Mouse (Mus musculus) urinary bladder, postnatal 25 days (tissue): Measurements from ENCODE around the gene Avpr1b.
A peak's percentile ranks its signal among the peaks of the same experiment; 100 is the strongest.
"Not testable (repeated sequence)": the region's sequence is repeated elsewhere in the genome, so short reads cannot be mapped to it uniquely, and the experiment has no call there.

Source experiments
- DNase-seq: peaks from one replicate; pipeline ENCODE4 v3.0.0; 2022; ENCODE audit warnings: low spot score

Gene Avpr1b

DNA sequence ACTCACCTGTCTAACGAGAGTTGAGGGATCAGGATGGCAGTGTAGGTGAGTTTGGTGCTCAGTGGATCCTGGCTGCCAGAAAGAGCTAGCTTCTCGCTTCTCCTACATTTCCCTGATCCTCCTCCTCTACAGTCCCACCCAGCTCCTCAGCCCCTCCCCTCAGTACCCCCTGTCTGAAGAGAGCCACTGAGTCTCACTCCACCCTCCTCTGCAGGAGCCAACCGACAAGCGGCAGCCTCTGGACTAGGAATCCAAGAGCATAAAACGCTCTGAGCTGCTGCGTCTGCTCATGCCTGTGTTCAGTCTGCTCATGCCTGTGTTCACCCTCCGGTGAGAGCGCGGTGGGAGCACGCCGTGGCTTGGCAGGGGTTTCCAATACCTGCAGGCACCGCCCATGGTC lies at the start of gene Avpr1b:
TSS of gene Avpr1b (plus strand) at position 335 of the 400 bp plus-strand sequence.
- DNase-seq, result no peak

GRCm38 (mm10) chr1:131551956-131552355 lies 47.1 kb upstream of the Avpr1b start:
- no peak for DNase-seq

DNA sequence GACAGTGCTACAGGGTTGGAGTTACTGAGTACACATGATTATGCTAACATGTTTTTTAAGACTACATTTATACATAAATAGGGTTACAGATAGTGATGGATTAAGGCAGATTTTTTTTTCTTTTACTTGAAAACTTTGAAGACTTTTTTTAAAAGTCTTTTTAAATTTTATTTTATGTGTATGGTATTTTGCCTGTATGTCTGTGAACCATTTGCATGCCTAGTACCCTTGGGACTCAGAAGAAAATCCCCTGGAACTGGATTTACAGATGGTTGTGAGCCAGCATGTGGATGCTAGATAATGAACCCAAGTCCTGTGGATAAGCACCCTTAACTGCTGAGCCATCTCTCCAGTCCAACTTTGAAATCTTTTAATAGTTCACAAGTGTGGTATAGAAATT lies 45.6 kb upstream of the Avpr1b start:
- no peak for DNase-seq

DNA sequence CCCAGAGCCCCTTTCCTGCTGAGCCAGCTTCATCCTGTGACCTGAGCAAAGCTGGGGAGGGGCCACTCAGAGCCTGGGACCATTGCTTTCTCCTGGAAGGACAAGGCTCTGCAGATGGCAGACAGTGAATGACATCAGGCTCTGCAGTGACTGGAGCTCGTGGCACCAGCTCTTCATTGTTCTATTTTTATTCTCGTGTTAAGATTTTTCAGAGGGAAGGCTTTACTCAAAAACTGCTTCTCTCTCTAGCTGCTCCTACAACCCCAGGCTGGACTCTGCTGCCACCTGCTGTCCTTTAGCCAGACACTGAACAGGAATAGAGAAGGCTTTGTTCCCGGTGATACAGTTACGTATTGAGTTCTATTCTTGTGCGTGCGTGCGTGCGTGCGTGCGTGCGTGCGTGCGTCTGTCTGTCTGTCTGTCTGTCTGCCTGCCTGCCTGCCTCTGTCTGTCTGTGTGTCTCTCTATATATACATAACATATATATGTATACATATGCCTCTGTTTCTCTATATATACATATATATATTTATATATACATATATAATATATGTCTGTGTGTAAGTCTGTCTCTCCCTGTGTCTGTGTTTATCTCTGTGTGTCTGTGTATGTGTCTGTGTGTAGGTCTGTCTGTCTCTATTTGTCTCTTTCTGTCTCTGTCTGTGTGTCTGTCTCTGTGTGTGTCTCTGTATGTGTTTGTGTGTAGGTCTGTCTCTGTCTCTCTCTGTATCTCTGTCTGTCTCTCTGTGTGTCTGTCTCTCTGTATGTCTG lies 43.8 kb upstream of the Avpr1b start:
- peak; percentile 67 for DNase-seq

DNA sequence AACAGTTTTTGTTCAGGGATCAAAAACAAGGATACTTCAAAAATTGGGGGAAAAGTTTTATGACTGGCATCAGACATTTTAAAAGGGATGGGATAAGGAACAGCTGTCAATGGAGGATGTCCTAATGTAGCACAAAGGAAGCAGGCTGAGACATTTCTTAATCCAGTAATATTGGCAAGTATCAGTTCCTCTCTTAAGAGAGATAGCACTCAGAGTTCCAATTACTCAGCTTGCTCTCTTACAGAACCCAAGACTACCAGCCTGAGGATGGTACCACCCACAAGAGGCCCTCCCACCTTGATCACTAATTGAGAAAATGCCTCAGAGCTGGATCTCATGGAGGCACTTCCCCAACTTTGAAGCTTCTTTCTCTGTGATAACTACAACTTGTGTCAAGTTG lies 38.5 kb upstream of the Avpr1b start:
- no peak for DNase-seq

DNA sequence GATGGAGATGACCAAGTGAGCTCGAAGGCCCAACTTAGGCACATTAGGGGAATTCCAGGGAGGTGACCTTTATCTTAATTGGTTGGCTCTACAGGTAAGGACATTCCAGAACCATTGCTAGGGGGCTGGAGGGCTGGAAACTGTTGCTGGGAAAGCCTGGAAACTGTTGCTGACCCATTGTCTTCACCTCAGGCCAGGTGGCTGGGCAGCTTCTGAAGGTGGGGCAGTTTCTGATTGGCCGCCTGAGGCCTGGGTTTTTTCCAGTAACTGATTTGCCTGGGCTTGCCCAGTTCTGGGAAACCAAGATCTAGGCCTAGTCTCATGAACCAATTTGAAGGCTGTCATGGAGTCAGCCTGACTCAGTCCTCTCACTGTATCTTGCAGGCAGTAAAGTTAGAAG lies 37.0 kb upstream of the Avpr1b start:
- DNase-seq, result no peak

DNA sequence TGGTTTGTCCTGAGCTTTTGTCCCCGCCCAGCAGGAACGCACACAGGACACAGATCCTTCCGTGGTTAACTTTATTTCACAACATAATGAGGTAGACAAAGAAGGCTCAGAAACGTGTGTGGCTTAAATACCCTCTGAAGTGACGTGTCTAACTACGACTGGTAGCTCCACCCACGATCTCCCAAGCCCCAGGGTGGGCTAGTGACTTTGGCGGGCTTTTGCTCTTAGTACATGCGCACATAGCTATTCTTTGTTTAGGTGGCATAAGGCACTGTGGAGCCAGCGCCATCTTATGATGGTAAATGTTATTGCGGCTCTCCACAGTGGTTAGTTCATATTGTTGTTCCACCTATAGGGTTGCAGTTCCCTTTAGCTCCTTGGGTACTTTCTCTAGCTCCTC lies 33.0 kb upstream of the Avpr1b start:
- not testable (repeated sequence) for DNase-seq

DNA sequence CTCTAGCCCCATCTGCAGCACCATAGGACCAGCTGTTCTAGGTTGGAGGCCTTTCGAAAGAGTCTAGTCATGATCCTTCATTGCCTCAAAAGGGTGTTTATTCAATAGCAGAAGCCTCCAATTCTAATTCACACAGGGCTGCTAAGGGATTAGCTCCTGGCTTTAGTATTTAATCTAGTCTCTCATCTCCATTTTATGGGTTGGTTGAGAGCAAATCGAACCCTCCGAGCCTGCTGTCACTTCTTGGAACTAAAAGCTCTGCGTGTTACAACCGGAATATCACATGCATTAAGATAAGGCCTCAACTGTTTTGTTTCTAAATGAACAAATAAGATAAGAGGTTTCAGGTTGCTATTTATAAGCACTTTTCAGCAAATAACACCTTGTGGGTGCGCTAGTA lies 29.3 kb upstream of the Avpr1b start:
- DNase-seq, result no peak

- DNase-seq, result no peak
Observed at GRCm38 (mm10) chr1:131570391-131570790, 28.6 kb upstream of the Avpr1b start.

DNA sequence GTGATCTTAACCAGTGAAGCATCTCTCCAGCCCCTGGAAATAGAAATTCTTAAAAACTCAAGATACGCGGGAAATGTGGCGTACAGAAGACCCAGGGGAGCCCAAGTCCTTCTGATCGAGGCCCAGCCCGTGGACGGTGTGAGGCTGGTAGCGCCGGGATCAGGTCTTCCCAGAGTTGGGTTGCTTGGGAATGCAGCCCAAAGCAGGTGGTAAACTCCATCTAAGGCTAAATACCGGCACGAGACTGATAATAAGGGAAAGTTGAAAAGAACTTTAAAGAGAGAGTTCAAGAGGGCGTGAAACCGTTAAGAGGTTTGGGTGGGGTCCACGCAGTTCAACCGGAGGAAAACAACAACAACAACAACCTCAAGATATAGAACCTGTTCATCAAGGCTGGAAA lies 25.3 kb upstream of the Avpr1b start:
- DNase-seq, result peak; percentile 33

- DNase-seq, result no peak
Observed at GRCm38 (mm10) chr1:131578943-131579680, 19.9 kb upstream of the Avpr1b start.

- DNase-seq, result no peak
Observed at GRCm38 (mm10) chr1:131580389-131580788, 18.6 kb upstream of the Avpr1b start.

DNA sequence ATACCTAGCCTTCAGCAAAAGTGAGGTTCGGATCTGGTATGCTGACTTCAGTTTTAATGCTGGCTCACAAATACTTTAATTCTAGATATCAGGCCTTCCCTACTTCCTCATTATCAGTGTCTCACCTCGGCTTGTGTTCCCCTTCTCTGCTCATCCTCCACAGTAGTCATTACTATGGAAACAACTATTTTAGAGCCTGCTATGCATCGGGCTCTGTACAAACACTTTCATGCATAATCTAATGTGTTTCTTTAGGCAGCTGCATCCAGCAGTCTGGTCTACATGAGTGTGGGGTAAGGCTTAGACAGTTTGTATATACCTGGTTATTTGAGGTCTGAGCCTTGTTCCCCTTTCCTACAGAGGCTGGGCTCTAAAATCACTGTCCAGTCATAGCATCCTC lies 15.4 kb upstream of the Avpr1b start:
- no peak for DNase-seq

DNA sequence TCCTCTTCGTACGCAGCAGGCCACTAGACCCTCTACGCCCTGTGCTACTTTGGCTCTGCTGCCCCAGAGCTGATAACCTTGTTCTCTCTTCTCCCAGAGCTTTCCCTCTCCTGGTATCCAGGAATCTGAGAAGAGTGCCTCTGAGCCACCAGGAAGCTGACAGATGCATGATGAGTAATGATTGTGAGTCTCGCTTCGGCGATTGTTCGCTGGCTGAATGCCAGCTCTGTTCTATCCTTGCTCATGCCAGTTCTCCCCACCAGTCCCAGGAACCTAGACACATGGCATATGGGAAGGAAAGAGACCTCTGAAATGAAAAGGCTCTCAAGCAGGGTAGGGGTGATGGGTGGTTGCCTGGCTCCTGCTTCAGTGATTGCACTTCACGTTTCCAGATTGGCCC lies 12.2 kb upstream of the Avpr1b start:
- DNase-seq, result no peak

- DNase-seq, result no peak
Observed at GRCm38 (mm10) chr1:131600314-131600713, 1.3 kb downstream of the Avpr1b start.

- no peak for DNase-seq
Observed at GRCm38 (mm10) chr1:131606719-131607118, 7.7 kb downstream of the Avpr1b start.

- DNase-seq, result peak; percentile 44
Observed at GRCm38 (mm10) chr1:131612556-131613155, 13.6 kb downstream of the Avpr1b start.

GRCm38 (mm10) chr1:131613361-131614133 lies 14.5 kb downstream of the Avpr1b start:
- DNase-seq, result peak; percentile 86

- DNase-seq, result no peak
Observed at GRCm38 (mm10) chr1:131614641-131615040, 15.6 kb downstream of the Avpr1b start.

DNA sequence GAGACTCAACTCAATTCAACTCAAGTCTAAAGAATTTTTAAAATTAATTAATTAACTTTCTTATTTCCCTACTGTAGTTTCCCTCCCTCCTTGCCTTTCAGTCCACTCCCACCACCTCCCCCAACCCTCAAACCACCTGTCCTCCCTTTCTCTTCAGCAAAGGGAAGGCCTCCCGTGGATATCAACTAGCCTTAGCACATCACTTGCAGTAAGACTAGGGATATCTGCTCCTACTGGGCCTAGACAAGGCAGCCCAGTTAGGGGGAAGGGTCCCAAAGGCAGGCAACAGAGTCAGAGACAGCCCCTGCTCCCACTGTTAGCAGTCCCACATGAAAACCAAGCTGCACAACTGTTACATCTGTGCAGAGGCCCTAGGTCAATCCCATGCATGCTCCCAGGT lies 17.1 kb downstream of the Avpr1b start:
- no peak for DNase-seq

GRCm38 (mm10) chr1:131616546-131617220 lies 17.6 kb downstream of the Avpr1b start:
- no peak for DNase-seq

GRCm38 (mm10) chr1:131618576-131618975 lies 19.5 kb downstream of the Avpr1b start:
- no peak for DNase-seq
